Mouse (Mus musculus) left cerebral cortex, adult 6 months (tissue): Measurements from ENCODE around the gene Rad54l. TPM values are rescaled to one million over a fixed set of nuclear protein-coding genes. Genes with fewer than 3 reads are reported as not detected.

ENCODE experiments used
- long read RNA-seq, 2 experiments: library from polyadenylated mRNA; unstranded; transcript quantifications; one replicate each; pipeline ENCODE4 v2.0.0; 2019 to 2020
- polyA plus RNA-seq: library from polyadenylated mRNA; unstranded; fragments of <200 nt; fragmentation: Nextera tagmentation; gene quantifications from 2 replicates; pipeline ENCODE4 v1.2.3, GENCODE M21; 2021

Gene Rad54l
- 0.23 and 0.29 TPM in 2 replicates for polyA plus RNA-seq
- long read RNA-seq, experiment 1, partial matches to known transcripts, result 0 of 5 reads
- long read RNA-seq, experiment 1, other reads (novel, unspliced or antisense), result 5 of 5 reads
- long read RNA-seq, experiment 2, partial matches to known transcripts, result 1 of 1 reads
- long read RNA-seq, experiment 2, other reads (novel, unspliced or antisense), result 0 of 1 reads

DNA sequence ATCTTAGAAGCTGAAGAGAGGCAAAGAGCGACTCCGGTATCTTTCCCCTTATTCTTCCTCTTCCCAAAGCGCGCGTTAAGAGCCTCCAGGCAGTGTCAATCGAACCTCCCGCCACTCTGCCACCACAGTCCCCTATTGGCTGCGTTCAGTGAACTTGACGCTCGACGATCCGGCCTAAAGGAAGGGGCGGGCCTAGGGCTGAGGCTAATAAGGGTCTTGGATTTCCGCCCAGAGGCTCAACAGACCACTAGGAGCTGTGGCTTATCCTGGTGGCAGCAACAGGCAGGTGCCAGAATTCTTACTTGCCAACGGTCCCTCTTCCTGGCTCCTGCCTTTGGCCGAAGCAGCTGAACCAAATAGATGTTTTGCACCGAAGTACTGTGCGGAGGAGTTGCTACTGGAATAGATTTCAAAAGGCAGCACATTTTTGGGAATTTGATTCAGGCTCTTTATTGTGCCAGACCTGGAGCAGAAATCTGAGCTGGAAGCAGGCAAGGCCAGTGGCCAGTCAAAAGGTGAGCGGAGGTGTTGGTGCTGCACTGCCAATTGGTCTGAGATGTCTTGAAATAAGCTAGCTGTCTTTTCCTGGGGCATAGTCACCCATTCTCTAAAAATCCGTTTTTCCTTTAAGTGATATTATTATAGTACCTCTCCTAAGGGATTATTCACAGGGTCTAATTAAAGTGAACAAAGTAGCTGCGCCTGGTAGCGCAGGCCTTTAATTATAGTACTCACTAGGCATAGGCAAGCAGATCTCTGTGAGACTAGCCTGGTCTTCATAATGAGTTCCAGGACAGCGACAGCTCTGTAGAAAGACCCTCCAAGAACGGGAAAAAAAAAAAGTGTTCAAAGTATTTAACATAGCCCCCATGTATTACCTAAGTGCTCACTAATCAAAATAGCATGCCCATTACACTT is at the start of gene Rad54l, which contains the start of gene Pomgnt1:
TSS of gene Rad54l (minus strand) at position 89 of the 918 bp plus-strand sequence.
TSS of gene Pomgnt1 (plus strand) at position 239 of the 918 bp plus-strand sequence.

DNA sequence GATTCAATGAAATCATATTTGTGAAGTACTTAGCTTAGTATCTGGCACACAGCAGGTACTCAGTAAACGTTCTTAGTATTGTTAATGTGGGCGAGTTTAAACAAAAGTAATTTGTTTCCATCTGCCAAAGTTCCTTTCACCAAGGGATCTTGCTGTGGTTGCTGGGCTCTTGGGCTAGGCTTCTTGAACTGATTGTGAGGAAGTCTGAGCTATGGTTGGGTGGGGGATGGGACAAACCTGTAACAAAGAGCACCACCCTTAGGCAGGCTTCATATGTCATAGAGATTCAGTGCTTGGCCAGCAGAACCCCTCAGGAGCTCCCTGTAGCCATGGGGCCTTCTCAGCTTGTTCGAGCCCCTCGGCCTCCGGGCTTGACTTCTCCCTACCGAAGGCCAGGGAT is 49.6 kb upstream of the Rad54l start, which contains the start of the genes 1700042G07Rik and Gm49337:
TSS of gene 1700042G07Rik (plus strand) at position 301 of the 400 bp plus-strand sequence.
TSS of gene Gm49337 (plus strand) at position 313 of the 400 bp plus-strand sequence.

DNA sequence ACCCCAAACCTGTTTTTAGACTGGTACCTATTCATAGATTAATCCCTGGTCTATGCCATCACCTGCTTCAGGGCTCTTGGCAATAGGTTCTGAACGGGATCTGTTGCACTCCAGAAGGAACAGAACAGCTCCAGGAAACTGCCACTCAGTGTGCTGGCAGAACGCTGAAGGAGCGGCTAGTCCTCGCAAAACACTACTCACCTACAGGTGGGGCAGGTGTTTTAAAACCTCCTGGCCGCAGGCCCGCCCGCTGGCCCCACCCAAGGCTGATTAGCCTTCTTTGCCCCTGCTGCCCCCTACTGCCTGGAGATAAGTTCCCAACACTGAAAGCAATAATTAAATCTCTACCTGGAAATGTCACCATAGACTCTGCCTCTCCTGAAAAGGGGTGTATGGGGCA is 43.9 kb upstream of the Rad54l start, which contains the start of gene Tspan1:
TSS of gene Tspan1 (minus strand) at position 198 of the 400 bp plus-strand sequence.

DNA sequence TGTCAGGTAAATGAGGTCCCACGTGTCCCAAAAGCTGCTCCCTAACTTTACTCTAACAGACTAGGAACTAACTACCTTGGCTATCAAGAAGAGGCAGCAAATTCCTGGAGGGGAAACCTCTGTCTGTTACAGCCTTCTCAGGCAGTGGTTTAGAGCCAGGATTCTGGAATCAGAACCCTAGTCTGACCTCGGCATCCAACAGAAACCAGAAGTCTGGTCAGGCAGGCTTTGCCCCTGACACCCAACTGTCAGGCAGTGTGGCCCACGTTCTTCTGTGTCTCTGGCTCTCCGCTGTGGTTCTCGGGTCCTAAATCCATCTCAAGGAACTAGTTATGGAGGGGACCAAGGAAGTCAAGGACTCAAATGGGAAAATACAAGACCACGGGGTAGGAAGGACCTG is 27.7 kb upstream of the Rad54l start, which contains the start of gene Lurap1:
TSS of gene Lurap1 (minus strand) at position 101 of the 400 bp plus-strand sequence.

DNA sequence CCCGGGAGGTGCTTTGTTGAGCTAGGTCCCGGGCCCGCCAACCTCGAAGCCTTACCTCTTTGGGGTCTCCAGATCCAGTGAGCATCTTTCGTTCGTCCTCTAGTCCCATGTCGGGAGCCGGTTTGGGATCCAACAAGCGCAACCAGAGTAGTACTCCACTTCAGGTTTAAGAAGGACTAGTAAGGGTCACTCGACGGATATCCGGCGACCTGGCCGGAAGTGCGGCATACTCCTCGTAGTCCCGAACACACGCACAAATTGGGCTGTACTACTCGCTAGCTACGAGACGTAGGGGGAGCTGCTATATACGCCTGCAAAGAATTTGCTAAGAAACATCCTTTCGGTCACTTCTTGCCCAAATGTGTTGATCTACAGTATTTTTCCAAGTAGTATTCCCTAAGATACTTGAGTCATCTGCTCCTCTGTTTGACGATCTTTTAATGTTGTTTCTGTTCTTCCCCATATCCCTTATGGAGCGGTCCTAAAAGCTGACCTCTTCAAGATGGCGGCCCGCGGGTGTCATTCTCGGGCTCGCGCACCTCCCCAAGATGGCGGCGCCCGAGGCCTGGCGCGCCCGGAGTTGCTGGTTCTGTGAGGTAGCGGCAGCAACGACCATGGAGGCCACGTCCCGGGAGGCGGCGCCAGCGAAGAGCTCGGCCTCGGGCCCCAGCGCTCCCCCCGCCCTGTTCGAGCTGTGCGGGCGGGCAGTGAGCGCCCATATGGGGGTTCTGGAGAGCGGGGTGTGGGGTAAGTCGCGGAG is 48.4 kb downstream of the Rad54l start, which contains the start of the genes Uqcrh and Lrrc41:
TSS of gene Uqcrh (minus strand) at position 211 of the 760 bp plus-strand sequence.
TSS of gene Lrrc41 (plus strand) at position 409 of the 760 bp plus-strand sequence.

DNA sequence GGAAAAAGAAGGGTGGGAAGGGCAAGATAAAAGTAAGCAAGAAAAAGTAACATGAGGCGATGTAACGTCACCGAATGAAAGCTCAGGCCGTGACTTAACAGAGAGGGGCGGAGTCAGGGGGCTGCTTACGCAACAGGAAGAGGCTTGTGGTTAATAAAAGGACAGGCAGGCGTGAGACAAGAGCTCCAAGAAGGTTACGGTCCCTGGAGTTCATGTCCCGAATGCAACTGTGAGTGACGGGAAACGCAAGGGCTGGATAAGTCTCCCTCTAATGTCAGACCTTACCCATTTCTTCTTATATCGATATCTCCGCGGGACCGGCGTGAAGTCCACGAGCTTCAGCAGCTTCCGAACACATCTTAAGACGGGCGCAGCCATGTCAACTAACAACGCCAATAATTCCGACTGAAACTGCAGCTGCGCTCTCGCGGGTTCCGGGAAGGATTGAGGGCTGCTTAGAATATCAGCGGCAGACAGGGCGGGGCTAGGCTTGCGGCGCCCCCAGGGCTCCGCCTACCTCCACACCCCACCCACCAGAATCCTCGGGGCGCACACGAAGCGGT is 70.0 kb downstream of the Rad54l start, which contains the start of gene Nsun4:
TSS of gene Nsun4 (minus strand) at position 478 of the 563 bp plus-strand sequence.

Other genes starting within 250 kb of the Rad54l start
- gene Kncn, start 239.3 kb downstream of the Rad54l start, polyA plus RNA-seq, result 0.14 and 0.18 TPM in 2 replicates
- gene 6430628N08Rik, start 233.0 kb downstream of the Rad54l start, polyA plus RNA-seq, result 0.21 and 0.53 TPM in 2 replicates
- not detected in 2 replicates for gene Dmbx1, start 183.8 kb downstream of the Rad54l start, polyA plus RNA-seq
- gene Faah, start 105.8 kb downstream of the Rad54l start, polyA plus RNA-seq, result 53.3 and 74.4 TPM in 2 replicates
- gene Nsun4, start 69.8 kb downstream of the Rad54l start, polyA plus RNA-seq, result 11.0 and 12.3 TPM in 2 replicates
- 876 and 1,025 TPM in 2 replicates for gene Uqcrh, start 48.6 kb downstream of the Rad54l start, polyA plus RNA-seq
- 20.7 and 22.8 TPM in 2 replicates for gene Lrrc41, start 48.4 kb downstream of the Rad54l start, polyA plus RNA-seq
- gene Pomgnt1, start 150 bp upstream of the Rad54l start, polyA plus RNA-seq, result 20.7 and 30.3 TPM in 2 replicates
- 8.0 and 12.8 TPM in 2 replicates for gene Lurap1, start 27.6 kb upstream of the Rad54l start, polyA plus RNA-seq
- 0.16 TPM in 2 replicates for gene Tspan1, start 43.9 kb upstream of the Rad54l start, polyA plus RNA-seq
- not detected in 2 replicates for gene 1700042G07Rik, start 49.7 kb upstream of the Rad54l start, polyA plus RNA-seq
- gene Gm49337, start 49.7 kb upstream of the Rad54l start, polyA plus RNA-seq, result not detected in 2 replicates
- 9.9 and 12.7 TPM in 2 replicates for gene Pik3r3, start 97.9 kb upstream of the Rad54l start, polyA plus RNA-seq